Mouse (Mus musculus): ENCODE data around the gene Dscaml1. TPM values are rescaled to one million over a fixed set of nuclear protein-coding genes. Genes with fewer than 3 reads are reported as not detected.

The Dscaml1 gene
- polyA plus RNA-seq, 1 experiment from 2014 or later = 0.86 TPM

- Histone ChIP-seq H3K4me3 (ENCODE audit: low read depth, low read length) (no peak overlapping the region), H3K27ac (replicated peaks; ENCODE audit: low read depth, low read length) (no peak overlapping the region), H3K27me3 (replicated peaks; ENCODE audit: control insufficient read depth, insufficient read depth, low read length) (no peaks in the 10 kb centered on the region), H3K9ac (ENCODE audit: low read depth, low read length) (no peak overlapping the region), H3K36me3 (ENCODE audit: control insufficient read depth, insufficient read depth, low read length) (no peaks in the 10 kb centered on the region), H3K4me2 (ENCODE audit: low read depth, low read length) (no peak overlapping the region), H3K9me3 (ENCODE audit: control insufficient read depth, low read length) (no peaks in the 10 kb centered on the region), H3K4me1 (ENCODE audit: control insufficient read depth, insufficient read depth, low read length) (no peaks in the 10 kb centered on the region)
- DNase-seq (ENCODE audit: low spot score) (no peak), ATAC-seq (ENCODE audit: low read depth) (no peak)
- 82% methylated on average over 7 of the region's 7 CpGs for WGBS
Observed at GRCm38 (mm10) chr9:45587704-45588103, 161.3 kb downstream of the Dscaml1 start.

GRCm38 (mm10) chr9:45589867-45590266, 163.4 kb downstream of the Dscaml1 start:
- Histone ChIP-seq H3K27ac (replicated peaks; ENCODE audit: low read depth, low read length) (no peak overlapping the region), H3K27me3 (replicated peaks; ENCODE audit: control insufficient read depth, insufficient read depth, low read length) (no peaks in the 10 kb centered on the region), H3K4me2 (ENCODE audit: low read depth, low read length) (no peak overlapping the region), H3K9ac (ENCODE audit: low read depth, low read length) (no peak overlapping the region), H3K36me3 (ENCODE audit: control insufficient read depth, insufficient read depth, low read length) (no peaks in the 10 kb centered on the region), H3K4me1 (ENCODE audit: control insufficient read depth, insufficient read depth, low read length) (no peaks in the 10 kb centered on the region), H3K4me3 (ENCODE audit: low read depth, low read length) (no peak overlapping the region), H3K9me3 (ENCODE audit: control insufficient read depth, low read length) (no peaks in the 10 kb centered on the region)
- no peak for ATAC-seq (ENCODE audit: low read depth)
- 72% methylated on average over 3 of the region's 3 CpGs for WGBS
- no peak for DNase-seq (ENCODE audit: low spot score)

GRCm38 (mm10) chr9:45591061-45591460, 164.6 kb downstream of the Dscaml1 start:
- no peak for DNase-seq (ENCODE audit: low spot score)
- WGBS = 87% methylated on average over 2 of the region's 2 CpGs
- H3K4me2 ChIP-seq (ENCODE audit: low read depth, low read length) = no peak overlapping the region
- no peak overlapping the region for H3K9ac ChIP-seq (ENCODE audit: low read depth, low read length)
- H3K4me1 ChIP-seq (ENCODE audit: control insufficient read depth, insufficient read depth, low read length) = no peaks in the 10 kb centered on the region
- no peaks in the 10 kb centered on the region for H3K36me3 ChIP-seq (ENCODE audit: control insufficient read depth, insufficient read depth, low read length)
- H3K9me3 ChIP-seq (ENCODE audit: control insufficient read depth, low read length) = no peaks in the 10 kb centered on the region
- H3K27ac ChIP-seq (replicated peaks; ENCODE audit: low read depth, low read length) = no peak overlapping the region
- no peak overlapping the region for H3K4me3 ChIP-seq (ENCODE audit: low read depth, low read length)
- no peak for ATAC-seq (ENCODE audit: low read depth)
- H3K27me3 ChIP-seq (replicated peaks; ENCODE audit: control insufficient read depth, insufficient read depth, low read length) = no peaks in the 10 kb centered on the region

GRCm38 (mm10) chr9:45592374-45592773, 165.9 kb downstream of the Dscaml1 start:
- Histone ChIP-seq H3K9ac (ENCODE audit: low read depth, low read length) (no peak overlapping the region), H3K4me2 (ENCODE audit: low read depth, low read length) (no peak overlapping the region), H3K36me3 (ENCODE audit: control insufficient read depth, insufficient read depth, low read length) (no peaks in the 10 kb centered on the region), H3K27me3 (replicated peaks; ENCODE audit: control insufficient read depth, insufficient read depth, low read length) (no peaks in the 10 kb centered on the region), H3K4me1 (ENCODE audit: control insufficient read depth, insufficient read depth, low read length) (no peaks in the 10 kb centered on the region), H3K9me3 (ENCODE audit: control insufficient read depth, low read length) (no peaks in the 10 kb centered on the region), H3K27ac (replicated peaks; ENCODE audit: low read depth, low read length) (no peak overlapping the region), H3K4me3 (ENCODE audit: low read depth, low read length) (no peak overlapping the region)
- 79% methylated on average over 9 of the region's 9 CpGs for WGBS
- ATAC-seq (ENCODE audit: low read depth) = 0 out of 2 replicates have a peak, but pooled peaks have one; percentile 33
- DNase-seq (ENCODE audit: low spot score) = no peak

GRCm38 (mm10) chr9:45598117-45598516, 171.7 kb downstream of the Dscaml1 start:
- no peak for ATAC-seq (ENCODE audit: low read depth)
- Histone ChIP-seq H3K4me1 (ENCODE audit: control insufficient read depth, insufficient read depth, low read length) (no peaks in the 10 kb centered on the region), H3K36me3 (ENCODE audit: control insufficient read depth, insufficient read depth, low read length) (no peaks in the 10 kb centered on the region), H3K9ac (ENCODE audit: low read depth, low read length) (no peak overlapping the region), H3K4me2 (ENCODE audit: low read depth, low read length) (no peak overlapping the region), H3K9me3 (ENCODE audit: control insufficient read depth, low read length) (no peaks in the 10 kb centered on the region), H3K4me3 (ENCODE audit: low read depth, low read length) (no peak overlapping the region), H3K27me3 (replicated peaks; ENCODE audit: control insufficient read depth, insufficient read depth, low read length) (no peaks in the 10 kb centered on the region), H3K27ac (replicated peaks; ENCODE audit: low read depth, low read length) (no peak overlapping the region)
- 70% methylated on average over 5 of the region's 5 CpGs for WGBS
- DNase-seq (ENCODE audit: low spot score) = no peak

- no peak overlapping the region for H3K27ac ChIP-seq (replicated peaks; ENCODE audit: low read depth, low read length)
- H3K27me3 ChIP-seq (replicated peaks; ENCODE audit: control insufficient read depth, insufficient read depth, low read length) = no peaks in the 10 kb centered on the region
- no peaks in the 10 kb centered on the region for H3K36me3 ChIP-seq (ENCODE audit: control insufficient read depth, insufficient read depth, low read length)
- no peak overlapping the region for H3K4me2 ChIP-seq (ENCODE audit: low read depth, low read length)
- H3K9me3 ChIP-seq (ENCODE audit: control insufficient read depth, low read length) = no peaks in the 10 kb centered on the region
- ATAC-seq (ENCODE audit: low read depth) = no peak
- H3K9ac ChIP-seq (ENCODE audit: low read depth, low read length) = no peak overlapping the region
- 50% methylated on average over 4 of the region's 4 CpGs for WGBS
- H3K4me3 ChIP-seq (ENCODE audit: low read depth, low read length) = no peak overlapping the region
- H3K4me1 ChIP-seq (ENCODE audit: control insufficient read depth, insufficient read depth, low read length) = no peaks in the 10 kb centered on the region
- DNase-seq (ENCODE audit: low spot score) = no peak
Observed at GRCm38 (mm10) chr9:45599377-45599776, 172.9 kb downstream of the Dscaml1 start.

GRCm38 (mm10) chr9:45607337-45607736, 180.9 kb downstream of the Dscaml1 start:
- Histone ChIP-seq H3K36me3 (ENCODE audit: control insufficient read depth, insufficient read depth, low read length) (no peaks in the 10 kb centered on the region), H3K9me3 (ENCODE audit: control insufficient read depth, low read length) (no peaks in the 10 kb centered on the region), H3K4me2 (ENCODE audit: low read depth, low read length) (no peak overlapping the region), H3K9ac (ENCODE audit: low read depth, low read length) (no peak overlapping the region), H3K27ac (replicated peaks; ENCODE audit: low read depth, low read length) (no peak overlapping the region), H3K4me3 (ENCODE audit: low read depth, low read length) (no peak overlapping the region), H3K27me3 (replicated peaks; ENCODE audit: control insufficient read depth, insufficient read depth, low read length) (no peaks in the 10 kb centered on the region), H3K4me1 (ENCODE audit: control insufficient read depth, insufficient read depth, low read length) (no peaks in the 10 kb centered on the region)
- DNase-seq (ENCODE audit: low spot score) (no peak), ATAC-seq (ENCODE audit: low read depth) (no peak)

- no peaks in the 10 kb centered on the region for H3K36me3 ChIP-seq (ENCODE audit: control insufficient read depth, insufficient read depth, low read length)
- no peak overlapping the region for H3K4me3 ChIP-seq (ENCODE audit: low read depth, low read length)
- no peaks in the 10 kb centered on the region for H3K27me3 ChIP-seq (replicated peaks; ENCODE audit: control insufficient read depth, insufficient read depth, low read length)
- no peak overlapping the region for H3K9ac ChIP-seq (ENCODE audit: low read depth, low read length)
- no peak overlapping the region for H3K27ac ChIP-seq (replicated peaks; ENCODE audit: low read depth, low read length)
- peak; percentile 51 for DNase-seq (ENCODE audit: low spot score)
- H3K9me3 ChIP-seq (ENCODE audit: control insufficient read depth, low read length) = no peaks in the 10 kb centered on the region
- 31% methylated on average over 13 of the region's 13 CpGs for WGBS
- no peaks in the 10 kb centered on the region for H3K4me1 ChIP-seq (ENCODE audit: control insufficient read depth, insufficient read depth, low read length)
- ATAC-seq (ENCODE audit: low read depth) = peak; percentile 65; the same call in 1 of the 2 replicates
- H3K4me2 ChIP-seq (ENCODE audit: low read depth, low read length) = no peak overlapping the region
Observed at GRCm38 (mm10) chr9:45608097-45609031, 181.9 kb downstream of the Dscaml1 start.
